Mouse (Mus musculus): ENCODE data around the gene Neurl1a.

DNA sequence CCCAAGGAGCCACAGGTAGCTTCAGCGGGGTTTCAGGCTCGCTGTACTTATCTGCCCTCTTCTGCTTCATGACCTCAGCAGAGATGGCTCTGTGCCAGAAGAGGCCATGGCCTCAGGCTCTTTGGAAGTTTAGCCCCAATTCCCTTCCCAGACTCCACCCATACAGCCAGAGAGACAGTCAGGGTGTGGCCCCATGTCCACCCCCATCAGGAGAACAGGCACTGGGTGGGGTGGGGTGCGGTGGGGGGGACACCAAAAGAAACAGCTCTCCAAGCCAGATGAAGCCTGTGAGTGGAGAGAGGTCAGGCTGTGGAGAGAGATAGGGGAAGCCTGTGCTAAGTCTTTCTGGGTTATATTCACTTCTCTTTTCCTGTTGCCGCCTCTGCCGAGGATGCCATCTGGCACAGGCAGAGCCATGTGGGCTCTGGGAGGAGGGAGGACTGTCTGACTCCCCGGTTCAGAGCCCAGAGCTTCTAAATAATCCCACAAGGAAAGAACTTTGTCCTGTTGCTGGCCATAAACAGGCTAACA is 41.5 kb upstream of the Neurl1a start:
- TF ChIP-seq POLR2A (IDR thresholded peaks at IDR 0.05; ENCODE audit: control insufficient read depth in 1 of 2, insufficient read depth in 1 of 2, low read depth in 1 of 2, low read length in 2 of 2, poor library complexity in 1 of 2) = peak in 1 of 2 experiments; percentile 73; a peak in 2 of 4 replicates
- no peak for TF ChIP-seq CTCF (IDR thresholded peaks at IDR 0.05 in 2 of 3, conservative IDR thresholded peaks at IDR 0.05 in 1 of 3; ENCODE audit: control insufficient read depth in 1 of 3, insufficient read depth in 1 of 3, low read depth in 2 of 3, low read length in 3 of 3, poor library complexity in 1 of 3, severe bottlenecking in 1 of 3)
- TF ChIP-seq GABPA (IDR thresholded peaks at IDR 0.05; ENCODE audit: low read depth, low read length) = no peak
- TF ChIP-seq GATA1 (IDR thresholded peaks at IDR 0.05; ENCODE audit: low read depth, low read length) = peak; percentile 18; the same call in 1 of the 2 replicates
- peak; percentile 59 to 70 for TF ChIP-seq EP300 (IDR thresholded peaks at IDR 0.05; ENCODE audit: low read depth in 1 of 2, low read length in 2 of 2)
- no peak for TF ChIP-seq USF1 (IDR thresholded peaks at IDR 0.05; ENCODE audit: low read depth, low read length)
- TF ChIP-seq TBP (IDR thresholded peaks at IDR 0.05; ENCODE audit: low read depth, low read length) = peak; percentile 81
- peak; percentile 79 for TF ChIP-seq SIN3A (IDR thresholded peaks at IDR 0.05; ENCODE audit: low read length)
- TF ChIP-seq ZMIZ1 (IDR thresholded peaks at IDR 0.05; ENCODE audit: low read depth, low read length) = no peak
- TF ChIP-seq HCFC1 (IDR thresholded peaks at IDR 0.05; ENCODE audit: low read depth, low read length) = 0 out of 2 replicates have a peak, but pooled peaks have one; percentile 6
- TF ChIP-seq MXI1 (IDR thresholded peaks at IDR 0.05; ENCODE audit: low read depth, low read length) = peak; percentile 92
- no peak for TF ChIP-seq CHD2 (IDR thresholded peaks at IDR 0.05; ENCODE audit: low read length)
- TF ChIP-seq TCF12 (IDR thresholded peaks at IDR 0.05; ENCODE audit: low read depth, low read length) = peak; percentile 58
- TF ChIP-seq NRF1 (IDR thresholded peaks at IDR 0.05; ENCODE audit: insufficient read depth, low read depth, low read length, poor library complexity, severe bottlenecking) = no peak

All from MEL (cell line).